Mouse (Mus musculus) limb, embryonic 12.5 days (tissue): ENCODE measurements around the gene Kifc5b. TPM values are rescaled to one million over a fixed set of nuclear protein-coding genes. Genes with fewer than 3 reads are reported as not detected.
"Not testable (repeated sequence)": the region's sequence is repeated elsewhere in the genome, so short reads cannot be mapped to it uniquely, and the experiment has no call there.

ENCODE experiments used
- ATAC-seq: fragments of 200-750 bp; cut with Nextera tagmentation; 2 replicates; pipeline ENCODE4 v1.8.0; 2017; ENCODE audit warnings: low read depth, moderate TSS enrichment; ENCODE audit not compliant: insufficient number of reproducible peaks, insufficient read depth, low FRiP score, low TSS enrichment
- H3K27ac ChIP-seq: fragments of 300-500 bp; sonication (generic); 2 replicates; pipeline ENCODE4 v1.5.1; 2016; ENCODE audit warnings: mild to moderate bottlenecking, moderate library complexity
- H3K27me3 ChIP-seq: fragments of 300-500 bp; sonication (generic); 2 replicates; pipeline ENCODE4 v1.6.1; 2016; ENCODE audit warnings: mild to moderate bottlenecking, moderate library complexity
- H3K36me3 ChIP-seq: fragments of 300-500 bp; sonication (generic); 2 replicates; pipeline ENCODE4 v1.6.1; 2016; ENCODE audit warnings: mild to moderate bottlenecking, moderate library complexity
- H3K4me1 ChIP-seq: fragments of 300-500 bp; sonication (generic); replicated peaks from 2 replicates; pipeline ENCODE4 v1.6.1; 2016
- H3K4me2 ChIP-seq: fragments of 300-500 bp; sonication (generic); 2 replicates; pipeline ENCODE4 v1.6.1; 2016; ENCODE audit warnings: mild to moderate bottlenecking, moderate library complexity
- H3K4me3 ChIP-seq: fragments of 300-500 bp; sonication (generic); replicated peaks from 2 replicates; pipeline ENCODE4 v1.5.1; 2016; ENCODE audit warnings: mild to moderate bottlenecking
- H3K9ac ChIP-seq: fragments of 300-500 bp; sonication (generic); replicated peaks from 2 replicates; pipeline ENCODE4 v1.6.1; 2016; ENCODE audit warnings: mild to moderate bottlenecking, moderate library complexity
- H3K9me3 ChIP-seq: fragments of 300-500 bp; sonication (generic); 2 replicates; pipeline ENCODE4 v1.6.1; 2016; ENCODE audit warnings: mild to moderate bottlenecking, moderate library complexity
- WGBS: fragments of 180-500 bp; shearing (Covaris S2); methylation state at CpG from one replicate; pipeline ENCODE4 v1.1.7; 2016; 5-methylcytosine and 5-hydroxymethylcytosine counted together
- polyA plus RNA-seq: library from polyadenylated mRNA; unstranded; fragments of >200 nt; fragmentation: Nextera tagmentation; extraction: Ambion mirVana; gene quantifications from 2 replicates; pipeline ENCODE4 v1.2.1, GENCODE M21; 2016

Gene Kifc5b
- polyA plus RNA-seq, 1 experiment from 2014 or later = 10.5 TPM

DNA sequence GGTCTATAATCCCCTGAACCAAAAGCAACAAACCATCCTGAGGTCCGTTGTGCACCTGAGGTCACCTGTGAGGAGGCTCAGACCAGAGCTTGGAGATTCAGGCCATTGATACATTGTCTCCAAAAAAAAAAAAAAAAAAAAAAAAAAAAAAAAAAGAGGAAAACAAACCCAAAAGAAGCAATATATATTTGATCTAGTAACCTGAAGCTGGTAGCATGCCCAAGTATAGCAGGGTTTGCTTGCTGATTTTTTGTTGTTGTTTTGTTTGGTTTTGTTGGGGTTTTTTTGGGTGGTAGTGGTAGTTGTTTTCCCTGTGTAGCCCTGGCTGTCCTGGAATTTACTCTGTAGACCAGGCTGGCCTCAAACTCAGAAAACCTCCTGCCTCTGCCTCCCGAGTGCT lies 1.5 kb downstream of the Kifc5b start:
- Histone ChIP-seq H3K9ac (no peak overlapping the region), H3K4me3 (peak overlapping the region; percentile 73), H3K36me3 (peaks cover 16% of the 10 kb centered on the region), H3K9me3 (no peaks in the 10 kb centered on the region), H3K27me3 (no peaks in the 10 kb centered on the region), H3K27ac (no peak overlapping the region), H3K4me2 (peak overlapping the region; percentile 66), H3K4me1 (0 out of 2 replicates have a peak, but pooled peaks cover 9% of the 10 kb centered on the region)
- no peak for ATAC-seq
- 83% methylated on average over 2 of the region's 2 CpGs for WGBS

DNA sequence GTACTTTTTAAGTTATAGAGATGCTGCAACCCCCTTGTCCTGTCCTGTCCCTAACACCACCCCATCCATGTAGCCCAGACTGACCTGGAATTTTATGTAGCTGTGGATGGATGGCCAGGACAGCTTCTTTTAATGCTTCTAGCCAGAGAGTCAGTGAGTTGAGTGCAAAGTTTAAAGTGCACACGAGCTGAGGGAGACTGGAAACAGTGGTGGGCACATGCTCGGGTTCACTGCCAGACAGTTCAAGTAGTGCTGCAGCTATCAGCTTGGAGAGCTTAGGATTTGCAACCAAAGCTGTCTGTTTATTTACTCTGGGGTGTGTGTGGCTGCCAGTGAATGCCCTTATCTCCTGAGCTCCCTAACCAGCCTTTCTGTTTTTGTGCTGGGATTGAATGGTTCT lies 2.6 kb downstream of the Kifc5b start:
- not testable (repeated sequence) for H3K4me1 ChIP-seq, H3K4me2 ChIP-seq, ATAC-seq, H3K27me3 ChIP-seq, H3K27ac ChIP-seq, H3K9ac ChIP-seq, H3K9me3 ChIP-seq, H3K4me3 ChIP-seq
- 79% methylated on average over 2 of the region's 2 CpGs for WGBS
- H3K36me3 ChIP-seq = peaks cover 26% of the 10 kb centered on the region

DNA sequence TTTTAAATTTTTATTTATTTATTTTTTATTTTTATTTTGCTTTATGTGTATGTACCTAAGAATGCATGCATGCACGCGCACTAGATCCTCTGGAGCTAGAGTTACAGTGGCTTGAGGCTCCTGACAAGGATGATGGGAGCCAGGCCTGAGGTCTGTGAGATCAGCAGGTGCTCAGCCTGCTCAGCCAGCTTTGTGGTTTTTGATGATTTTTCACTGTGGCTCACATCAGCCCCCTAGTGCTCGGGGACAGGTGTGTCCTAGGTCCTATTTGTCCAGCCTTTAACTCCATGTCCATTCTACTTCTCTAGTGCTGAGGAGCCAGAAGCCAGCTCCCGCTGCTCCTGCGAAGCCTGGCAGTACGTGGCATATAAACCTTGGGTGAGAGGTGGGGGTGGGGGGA lies 5.5 kb downstream of the Kifc5b start:
- not testable (repeated sequence) for H3K4me3 ChIP-seq, H3K9me3 ChIP-seq, H3K9ac ChIP-seq, H3K27ac ChIP-seq, H3K4me1 ChIP-seq, H3K27me3 ChIP-seq, H3K4me2 ChIP-seq, ATAC-seq
- WGBS = 98% methylated on average over 5 of the region's 6 CpGs
- H3K36me3 ChIP-seq = peaks cover 50% of the 10 kb centered on the region

DNA sequence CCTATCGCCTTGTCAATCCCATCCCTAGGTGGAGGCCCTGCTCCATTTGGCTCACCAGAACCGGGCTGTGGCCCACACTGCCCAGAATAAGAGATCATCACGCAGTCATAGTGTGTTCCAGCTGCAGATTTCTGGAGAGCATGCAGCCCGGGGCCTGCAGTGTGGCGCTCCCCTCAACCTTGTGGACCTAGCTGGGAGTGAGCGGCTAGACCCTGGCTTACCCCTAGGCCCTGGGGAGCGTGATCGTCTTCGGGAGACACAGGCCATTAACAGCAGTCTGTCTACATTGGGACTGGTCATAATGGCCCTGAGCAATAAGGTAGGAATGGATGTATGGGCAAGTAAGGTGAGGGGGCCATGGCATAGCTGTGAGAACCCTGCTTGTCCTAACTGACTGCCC lies 8.5 kb downstream of the Kifc5b start:
- not testable (repeated sequence) for H3K9me3 ChIP-seq, H3K27ac ChIP-seq, H3K27me3 ChIP-seq, H3K4me3 ChIP-seq, H3K4me1 ChIP-seq, ATAC-seq, H3K4me2 ChIP-seq, H3K9ac ChIP-seq
- H3K36me3 ChIP-seq = peaks cover 80% of the 10 kb centered on the region
- WGBS = 96% methylated on average over 9 of the region's 9 CpGs

DNA sequence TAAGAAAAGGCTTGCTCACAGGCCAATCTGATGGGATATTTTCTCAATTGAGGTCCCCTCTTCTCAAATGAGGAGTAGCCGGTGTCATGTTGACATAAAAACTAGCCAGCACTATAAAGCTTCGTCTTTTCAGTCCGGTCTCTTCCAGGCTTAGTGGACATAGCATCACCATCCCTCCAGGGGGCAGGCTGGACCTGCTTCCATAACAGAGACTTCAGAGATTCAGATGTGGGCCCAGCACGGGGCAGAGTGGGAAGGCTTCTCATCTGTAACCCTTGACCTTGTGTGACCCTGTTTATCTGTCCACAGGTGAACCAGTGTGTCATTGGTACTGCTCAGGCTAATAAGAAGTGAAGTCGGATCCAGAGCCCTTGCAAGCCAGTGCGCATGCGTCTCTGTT lies 14.9 kb downstream of the Kifc5b start:
- ATAC-seq, H3K4me3 ChIP-seq: not testable (repeated sequence)

DNA sequence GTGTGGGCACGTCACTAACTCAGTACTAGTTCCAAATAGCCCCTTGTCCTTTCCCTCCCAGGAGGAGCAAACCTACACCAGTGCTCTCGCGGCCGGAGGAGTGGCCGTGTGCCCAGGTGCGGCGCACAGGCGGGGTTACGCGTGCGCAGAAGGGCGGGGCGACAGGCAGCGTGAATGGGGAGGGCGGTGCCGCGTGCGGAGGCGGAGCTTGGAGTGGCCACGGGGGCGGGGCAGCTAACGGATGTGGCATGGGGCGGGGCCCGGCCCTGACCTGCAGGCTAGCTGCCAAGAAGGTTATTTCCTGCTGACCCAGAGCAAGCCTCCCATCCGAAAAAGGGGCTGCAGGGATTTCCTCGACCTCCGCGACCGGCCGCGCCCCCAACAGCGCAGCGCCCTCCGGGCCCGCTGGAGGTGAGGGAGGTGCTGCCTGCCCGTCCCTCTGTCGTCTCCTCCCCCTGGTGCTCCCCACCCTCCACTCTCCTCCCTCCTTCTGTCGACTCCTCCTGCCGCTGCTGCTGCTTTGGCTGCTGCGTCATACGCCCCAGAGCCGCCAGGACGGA lies 16.0 kb downstream of the Kifc5b start, which contains the start of gene Phf1:
Gene Phf1 (plus strand): TSS at position 214 of the 560 bp plus-strand sequence.
- peaks cover 66% of the 10 kb centered on the region for H3K36me3 ChIP-seq
- H3K27ac ChIP-seq = peak within 1 kb of the TSS; percentile 78
- peak within 1 kb of the TSS; percentile 76 for H3K9ac ChIP-seq
- H3K9me3 ChIP-seq = no peaks in the 10 kb centered on the region
- peak within 1 kb of the TSS; percentile 69 for H3K4me3 ChIP-seq
- ATAC-seq = peak; percentile 84
- peaks cover 19% of the 10 kb centered on the region for H3K4me1 ChIP-seq
- H3K4me2 ChIP-seq = peak within 1 kb of the TSS; percentile 89
- WGBS = 0% methylated on average over 42 of the region's 43 CpGs
- no peaks in the 10 kb centered on the region for H3K27me3 ChIP-seq

More for the DNA sequence above, 14.9 kb downstream of the Kifc5b start:
- not testable (repeated sequence) for H3K27ac ChIP-seq, H3K27me3 ChIP-seq, H3K9ac ChIP-seq, H3K4me2 ChIP-seq, H3K9me3 ChIP-seq
- peaks cover 64% of the 10 kb centered on the region for H3K36me3 ChIP-seq
- 71% methylated on average over 7 of the region's 7 CpGs for WGBS
- peaks cover 10% of the 10 kb centered on the region for H3K4me1 ChIP-seq

DNA sequence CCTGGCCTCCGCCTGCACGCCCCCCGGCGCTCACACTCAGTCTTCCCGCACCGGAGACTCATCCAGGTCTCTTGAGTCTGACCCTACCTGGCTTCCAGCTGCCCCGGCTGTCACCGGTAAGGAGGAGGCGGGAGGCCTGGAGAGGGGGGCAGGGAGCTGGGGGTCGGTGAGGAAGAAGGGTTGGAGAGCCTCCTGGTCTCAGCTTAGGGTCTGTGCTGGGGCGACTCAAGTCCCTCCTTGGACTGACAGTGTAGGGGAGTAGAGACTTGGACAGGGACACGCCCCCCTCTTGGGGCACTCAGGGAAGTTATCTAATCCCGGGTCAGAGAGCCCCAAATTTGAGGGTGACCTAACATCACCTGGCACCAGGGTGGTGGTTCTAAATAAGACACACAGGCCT lies 16.5 kb downstream of the Kifc5b start:
- Histone ChIP-seq H3K27me3 (no peaks in the 10 kb centered on the region), H3K9ac (peak overlapping the region; percentile 76), H3K9me3 (no peaks in the 10 kb centered on the region), H3K4me3 (peak overlapping the region; percentile 69), H3K27ac (peak overlapping the region; percentile 78), H3K4me2 (peak overlapping the region; percentile 89), H3K36me3 (peaks cover 62% of the 10 kb centered on the region), H3K4me1 (peaks cover 24% of the 10 kb centered on the region)
- WGBS = 5% methylated on average over 13 of the region's 13 CpGs
- 0 out of 2 replicates have a peak, but pooled peaks have one; percentile 23 for ATAC-seq

DNA sequence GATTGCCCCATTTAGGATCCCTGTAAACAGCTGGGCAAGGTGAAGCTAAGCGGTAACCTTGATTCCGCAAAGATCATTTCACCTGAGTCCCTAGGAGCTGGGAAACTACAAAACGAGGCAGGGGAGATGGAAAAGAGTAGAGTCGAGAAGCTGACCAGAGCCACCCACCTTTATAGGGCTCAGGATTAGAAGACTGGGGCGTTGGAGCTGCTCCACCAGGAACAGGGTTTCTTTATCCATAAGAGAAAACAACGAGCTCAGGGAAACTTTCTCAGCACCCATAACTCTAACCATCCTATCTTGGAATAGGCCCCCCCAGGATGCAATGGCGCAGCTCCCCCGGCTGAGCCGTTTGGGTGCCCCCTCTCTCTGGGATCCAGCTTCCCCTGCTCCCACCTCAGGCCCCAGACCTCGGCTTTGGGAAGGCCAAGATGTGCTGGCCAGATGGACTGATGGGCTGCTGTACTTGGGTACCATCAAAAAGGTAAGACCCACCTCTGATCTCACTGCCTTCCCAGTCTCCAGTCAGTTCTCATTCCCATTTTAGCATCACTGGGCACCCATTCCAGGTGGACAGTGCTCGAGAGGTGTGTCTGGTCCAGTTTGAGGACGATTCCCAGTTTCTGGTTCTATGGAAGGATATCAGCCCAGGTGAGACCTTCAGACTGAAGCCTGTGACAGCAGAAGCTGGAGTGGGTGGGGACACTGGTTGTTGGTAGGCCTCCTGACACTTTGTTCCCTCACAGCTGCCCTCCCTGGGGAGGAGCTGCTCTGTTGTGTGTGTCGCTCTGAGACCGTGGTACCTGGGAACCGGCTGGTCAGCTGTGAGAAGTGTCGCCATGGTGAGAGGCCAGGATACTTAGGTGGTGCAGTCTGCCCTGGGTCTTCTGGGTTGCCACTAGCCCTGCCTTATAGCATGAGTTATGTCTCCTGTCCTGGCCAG lies 17.3 kb downstream of the Kifc5b start:
- WGBS = 79% methylated on average over 16 of the region's 16 CpGs
- no peaks in the 10 kb centered on the region for H3K27me3 ChIP-seq
- H3K4me3 ChIP-seq = peak overlapping the region; percentile 69
- H3K27ac ChIP-seq = peak overlapping the region; percentile 78; the same call in 1 of the 2 replicates
- H3K9ac ChIP-seq = peak overlapping the region; percentile 76
- peaks cover 28% of the 10 kb centered on the region for H3K4me1 ChIP-seq
- ATAC-seq = no peak
- H3K4me2 ChIP-seq = peak overlapping the region; percentile 89
- H3K36me3 ChIP-seq = peaks cover 54% of the 10 kb centered on the region
- H3K9me3 ChIP-seq = no peaks in the 10 kb centered on the region

DNA sequence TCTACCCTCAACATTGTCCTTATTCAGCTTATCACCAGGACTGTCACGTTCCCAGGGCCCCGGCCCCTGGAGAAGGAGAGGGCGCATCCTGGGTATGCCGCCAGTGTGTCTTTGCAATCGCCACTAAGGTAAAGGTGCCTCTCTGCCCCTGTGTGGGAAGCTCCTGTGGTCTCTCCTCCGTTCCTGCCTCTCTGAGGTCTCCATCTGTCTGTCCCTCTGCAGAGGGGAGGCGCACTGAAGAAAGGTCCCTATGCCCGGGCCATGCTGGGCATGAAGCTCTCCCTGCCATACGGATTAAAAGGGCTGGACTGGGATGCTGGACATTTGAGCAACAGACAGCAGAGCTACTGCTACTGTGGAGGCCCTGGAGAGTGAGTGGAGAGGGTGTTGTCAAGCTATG lies 18.1 kb downstream of the Kifc5b start:
- Histone ChIP-seq H3K9me3 (no peaks in the 10 kb centered on the region), H3K9ac (no peak overlapping the region), H3K27me3 (no peaks in the 10 kb centered on the region), H3K36me3 (peaks cover 46% of the 10 kb centered on the region), H3K4me1 (peaks cover 30% of the 10 kb centered on the region), H3K4me3 (no peak overlapping the region), H3K4me2 (no peak overlapping the region), H3K27ac (no peak overlapping the region)
- 90% methylated on average over 9 of the region's 9 CpGs for WGBS
- ATAC-seq = no peak

DNA sequence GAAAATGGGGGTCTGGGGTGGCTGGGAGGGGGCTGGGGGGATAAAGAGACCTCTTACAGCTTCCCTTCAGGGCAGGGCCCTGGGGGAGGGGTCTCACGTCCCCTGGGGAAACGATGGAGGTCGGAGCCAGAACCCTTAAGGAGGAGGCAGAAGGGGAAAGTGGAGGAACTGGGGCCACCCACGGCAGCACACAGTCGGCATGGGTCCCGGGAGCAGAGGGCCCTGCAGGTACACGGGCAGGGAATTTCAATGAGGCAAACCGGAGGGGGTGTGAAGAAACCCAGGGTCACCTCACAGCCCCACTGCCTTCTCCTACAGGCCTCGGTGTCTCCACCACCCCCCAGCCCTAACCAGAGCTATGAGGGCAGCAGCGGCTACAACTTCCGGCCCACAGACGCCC lies 19.6 kb downstream of the Kifc5b start:
- WGBS = 80% methylated on average over 12 of the region's 12 CpGs
- H3K4me3 ChIP-seq = no peak overlapping the region
- 0 out of 2 replicates have a peak overlapping the region, but pooled peaks have one; percentile 8 for H3K4me2 ChIP-seq
- ATAC-seq = no peak
- peaks cover 37% of the 10 kb centered on the region for H3K36me3 ChIP-seq
- H3K9me3 ChIP-seq = no peaks in the 10 kb centered on the region
- peaks cover 43% of the 10 kb centered on the region for H3K4me1 ChIP-seq
- H3K9ac ChIP-seq = peak overlapping the region; percentile 31; the same call in 1 of the 2 replicates
- no peak overlapping the region for H3K27ac ChIP-seq
- no peaks in the 10 kb centered on the region for H3K27me3 ChIP-seq

DNA sequence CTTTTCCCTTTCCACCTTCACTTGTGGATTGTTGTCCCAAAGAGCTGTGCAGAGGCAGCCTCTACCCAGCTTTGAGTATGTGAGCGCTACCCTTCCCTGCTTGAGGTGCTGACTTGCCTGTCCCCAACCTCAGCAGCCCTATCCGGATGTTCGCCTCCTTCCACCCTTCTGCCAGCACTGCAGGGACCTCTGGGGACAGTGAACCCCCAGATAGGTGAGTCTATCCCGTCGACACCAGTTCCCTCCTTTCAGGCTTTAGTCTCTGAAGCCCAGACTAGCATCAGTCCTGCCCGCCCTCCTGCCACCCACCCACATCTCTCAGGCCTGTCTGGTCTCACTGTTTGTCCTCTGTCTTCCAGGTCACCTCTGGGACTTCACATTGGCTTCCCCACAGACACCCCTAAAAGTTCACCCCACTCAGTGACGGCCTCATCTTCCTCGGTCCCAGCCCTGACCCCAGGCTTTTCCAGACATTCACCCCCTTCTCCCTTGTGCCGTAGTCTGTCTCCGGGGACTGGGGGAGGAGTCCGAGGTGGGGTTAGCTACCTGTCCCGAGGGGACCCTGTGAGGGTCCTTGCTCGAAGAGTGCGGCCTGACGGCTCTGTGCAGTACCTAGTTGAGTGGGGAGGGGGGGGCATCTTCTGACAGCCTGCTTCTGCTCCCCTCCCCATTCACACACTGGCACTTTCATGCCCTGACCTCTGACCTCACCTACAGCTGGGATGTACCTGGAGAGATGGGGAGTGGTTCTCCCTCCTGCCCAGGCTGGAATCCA lies 20.2 kb downstream of the Kifc5b start:
- peaks cover 50% of the 10 kb centered on the region for H3K4me1 ChIP-seq
- WGBS = 86% methylated on average over 15 of the region's 15 CpGs

More for the DNA sequence above, 20.2 kb downstream of the Kifc5b start:
- Histone ChIP-seq H3K4me3 (peak overlapping the region; percentile 4; the same call in 1 of the 2 replicates), H3K36me3 (peaks cover 37% of the 10 kb centered on the region), H3K9me3 (no peaks in the 10 kb centered on the region), H3K4me2 (0 out of 2 replicates have a peak overlapping the region, but pooled peaks have one; percentile 98), H3K9ac (peak overlapping the region; percentile 31; the same call in 1 of the 2 replicates), H3K27me3 (no peaks in the 10 kb centered on the region), H3K27ac (no peak overlapping the region)
- ATAC-seq = no peak
